Mouse (Mus musculus): ENCODE data around the gene Anpep.

The Anpep gene

GRCm38 (mm10) chr7:79860811-79861210, at the start of gene Anpep:
Anpep (minus strand) TSS chr7:79861059.
- DNase-seq: no peak

- no peak for DNase-seq
Observed at GRCm38 (mm10) chr7:79907356-79907755, 46.5 kb upstream of the Anpep start.

DNA sequence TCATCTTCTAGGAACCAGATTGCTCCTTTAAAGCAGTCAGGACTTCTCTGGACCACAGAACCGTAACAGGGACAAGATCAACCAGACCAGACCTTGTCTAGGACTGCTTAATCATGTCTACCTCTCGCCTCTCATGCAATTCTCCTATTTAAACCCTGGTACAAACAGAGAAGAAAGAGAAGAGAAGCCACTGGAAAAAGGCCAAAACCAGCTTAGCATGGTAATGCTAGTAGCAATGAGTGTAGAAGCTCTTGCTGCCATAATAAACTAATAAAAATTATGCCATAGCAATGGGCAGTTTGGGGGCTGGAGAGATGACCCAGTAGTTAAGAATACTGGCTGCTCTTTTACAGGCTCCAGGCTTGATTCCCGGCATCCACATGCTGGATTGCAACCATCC, 46.1 kb upstream of the Anpep start:
- DNase-seq: no peak

- no peak for DNase-seq
Observed at GRCm38 (mm10) chr7:79905193-79905592, 44.3 kb upstream of the Anpep start.

GRCm38 (mm10) chr7:79903160-79903792, 42.4 kb upstream of the Anpep start:
- no peak for DNase-seq

GRCm38 (mm10) chr7:79900753-79901152, 39.9 kb upstream of the Anpep start:
- DNase-seq: no peak

GRCm38 (mm10) chr7:79895225-79895624, 34.4 kb upstream of the Anpep start:
- DNase-seq: no peak

DNA sequence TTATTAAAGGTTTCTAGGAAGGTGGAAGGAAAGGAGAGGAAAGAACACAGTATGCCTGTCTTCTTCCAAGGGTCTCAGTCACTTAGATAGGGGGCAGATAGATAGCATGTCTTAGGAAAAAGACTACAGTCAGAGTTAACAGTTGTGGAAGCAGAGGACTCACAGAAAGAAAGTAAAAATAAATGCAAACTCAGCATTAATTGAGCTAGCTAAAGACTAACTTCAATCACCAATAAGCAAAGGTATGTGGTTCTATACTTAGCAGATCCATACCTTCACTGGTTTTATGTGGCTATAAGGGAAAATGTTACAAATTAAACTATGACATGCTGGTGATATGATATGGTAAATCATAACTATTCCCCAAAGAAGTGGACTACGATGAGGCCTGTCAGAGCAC, 33.9 kb upstream of the Anpep start:
- DNase-seq: no peak

GRCm38 (mm10) chr7:79892576-79893428, 31.9 kb upstream of the Anpep start:
- DNase-seq: no peak

DNA sequence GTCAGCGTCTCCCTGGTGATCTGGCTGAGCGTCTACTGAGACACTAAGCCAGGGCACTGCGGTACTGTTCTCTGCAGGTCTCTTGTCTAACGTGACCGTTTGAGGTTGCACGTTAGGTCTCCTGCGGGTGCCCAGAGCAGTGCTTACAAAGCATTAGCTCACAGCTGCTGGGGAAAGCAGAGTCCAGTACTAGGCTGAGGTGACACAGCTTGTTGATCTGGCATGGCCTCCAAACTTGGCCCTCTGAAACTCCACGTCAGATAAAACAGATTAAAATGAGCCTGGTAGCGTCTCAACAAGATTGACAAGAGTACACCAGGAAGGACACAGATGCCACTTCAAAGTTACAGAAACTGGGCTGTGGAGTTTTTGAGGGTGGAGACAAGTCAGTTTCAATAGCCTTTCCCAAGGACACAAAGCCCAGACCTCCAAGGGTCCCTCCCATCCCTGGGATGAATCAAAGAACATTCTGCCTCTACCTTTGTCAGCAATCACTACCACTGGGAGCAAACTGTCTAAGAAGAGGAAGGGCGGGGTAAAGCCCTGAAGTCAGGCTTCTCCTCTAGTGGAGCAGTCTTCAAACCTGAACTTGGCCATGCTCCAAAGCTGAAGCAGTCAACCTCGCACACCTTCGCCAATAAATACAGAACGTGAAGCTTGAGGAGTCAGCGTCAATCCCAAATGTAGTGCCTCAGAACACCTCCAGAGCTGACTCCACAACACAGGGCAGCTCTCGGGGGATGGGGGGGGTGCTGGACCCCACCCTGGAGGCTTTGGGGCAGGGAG, 29.8 kb upstream of the Anpep start:
- DNase-seq: no peak

GRCm38 (mm10) chr7:79888603-79889002, 27.7 kb upstream of the Anpep start:
- DNase-seq: no peak

DNA sequence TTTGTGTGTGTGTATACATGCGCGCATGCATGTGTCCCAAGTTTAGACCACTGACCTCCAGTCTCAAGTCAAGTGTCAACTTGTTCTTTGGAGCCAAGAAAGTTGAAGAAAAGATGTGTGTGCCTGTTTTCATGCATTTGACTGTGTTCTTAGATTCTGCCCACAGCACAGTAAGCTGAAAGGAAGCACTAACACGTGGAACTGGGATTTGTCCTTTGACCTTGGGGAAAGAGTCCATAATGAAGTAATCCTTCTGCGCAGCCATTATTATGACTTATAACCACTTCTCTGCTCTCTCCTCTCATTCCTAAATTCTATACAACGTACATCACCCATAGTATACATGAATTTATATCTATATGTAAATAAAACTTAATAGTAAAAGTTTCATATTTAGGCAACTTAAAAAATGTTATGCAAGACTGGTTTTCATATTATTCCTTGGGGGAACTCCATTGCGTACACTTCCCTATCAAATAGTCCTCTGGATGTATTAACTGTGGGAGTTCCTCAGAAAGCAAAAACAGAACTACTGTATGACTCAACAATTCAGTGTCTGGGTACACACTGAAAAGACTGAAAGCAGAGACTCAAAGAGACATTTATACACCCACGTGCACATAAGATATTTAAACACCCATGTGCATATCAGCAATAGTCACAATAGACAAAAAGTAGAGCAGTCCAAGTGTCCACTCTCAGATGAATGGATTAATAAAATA, 22.9 kb upstream of the Anpep start:
- DNase-seq: no peak

DNA sequence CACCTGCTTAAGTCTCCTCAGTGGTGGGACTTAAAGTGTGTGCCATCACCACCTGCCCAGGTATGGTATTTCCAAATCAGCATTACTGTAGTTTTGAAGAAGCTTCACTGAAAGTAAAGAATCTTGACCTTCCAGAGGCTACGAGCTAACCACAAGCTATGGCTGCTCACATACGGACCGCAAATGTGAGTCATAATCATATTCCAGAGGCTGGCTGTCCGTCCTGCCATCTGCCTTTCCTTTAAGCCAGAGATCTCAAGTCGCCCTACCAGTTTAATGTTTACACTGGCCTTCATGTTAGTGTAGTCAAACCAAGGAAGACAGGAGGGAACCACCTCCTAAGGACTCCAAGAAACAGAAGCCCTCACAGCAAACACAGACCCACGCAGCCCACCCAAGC, 21.0 kb upstream of the Anpep start:
- DNase-seq: no peak

GRCm38 (mm10) chr7:79880998-79881397, 20.1 kb upstream of the Anpep start:
- no peak for DNase-seq

- DNase-seq: no peak
Observed at GRCm38 (mm10) chr7:79880033-79880432, 19.2 kb upstream of the Anpep start.

GRCm38 (mm10) chr7:79878455-79879025, 17.7 kb upstream of the Anpep start:
- no peak for DNase-seq

DNA sequence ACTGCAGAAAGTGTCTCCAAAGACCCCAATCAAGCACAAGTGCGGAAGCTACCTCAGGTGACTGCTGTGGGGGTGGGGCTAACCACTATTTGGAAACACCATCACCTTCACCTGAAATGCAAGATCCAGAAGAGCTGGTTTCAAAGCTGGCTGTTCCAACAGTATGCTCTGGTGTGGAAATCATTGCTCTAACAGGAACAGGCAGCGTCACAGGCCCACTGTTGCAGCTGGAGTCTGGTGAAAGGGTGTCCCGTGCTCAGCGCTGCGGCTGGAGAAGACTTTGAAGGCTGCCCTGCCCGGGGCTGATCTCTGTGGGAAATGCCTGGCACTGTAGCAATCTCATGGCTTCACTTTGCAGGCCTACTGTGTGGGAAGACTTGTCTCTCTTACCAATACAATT, 12.5 kb upstream of the Anpep start:
- DNase-seq: no peak

DNA sequence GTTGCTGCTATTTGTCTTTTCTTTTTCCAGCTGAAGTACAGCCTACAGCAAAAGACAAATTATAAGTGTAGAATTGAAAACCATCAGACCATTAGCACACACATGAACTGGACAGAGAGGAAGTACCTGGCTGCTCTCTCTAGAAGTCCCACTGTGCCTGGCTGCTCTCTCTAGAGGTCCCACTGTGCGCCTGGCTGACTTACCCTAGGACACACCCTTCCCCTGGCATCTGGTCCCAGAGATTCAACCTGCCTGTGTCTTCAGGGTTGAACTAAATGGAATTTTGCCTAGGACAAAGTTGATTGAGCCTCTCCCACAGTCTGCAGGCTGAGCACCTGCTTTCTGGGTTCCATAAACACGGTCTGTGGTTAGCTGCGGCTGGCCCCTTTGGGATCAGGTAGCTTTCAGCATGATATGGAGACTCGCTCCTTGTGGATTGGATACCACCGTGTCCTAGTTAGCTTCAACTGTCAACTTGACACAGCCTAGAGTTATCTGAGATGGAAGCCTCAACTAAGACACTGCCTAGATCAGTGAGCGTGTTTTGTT, 11.0 kb upstream of the Anpep start:
- no peak for DNase-seq

GRCm38 (mm10) chr7:79869072-79869719, 8.3 kb upstream of the Anpep start:
- DNase-seq: no peak

- no peak for DNase-seq
Observed at GRCm38 (mm10) chr7:79868475-79868874, 7.6 kb upstream of the Anpep start.

DNA sequence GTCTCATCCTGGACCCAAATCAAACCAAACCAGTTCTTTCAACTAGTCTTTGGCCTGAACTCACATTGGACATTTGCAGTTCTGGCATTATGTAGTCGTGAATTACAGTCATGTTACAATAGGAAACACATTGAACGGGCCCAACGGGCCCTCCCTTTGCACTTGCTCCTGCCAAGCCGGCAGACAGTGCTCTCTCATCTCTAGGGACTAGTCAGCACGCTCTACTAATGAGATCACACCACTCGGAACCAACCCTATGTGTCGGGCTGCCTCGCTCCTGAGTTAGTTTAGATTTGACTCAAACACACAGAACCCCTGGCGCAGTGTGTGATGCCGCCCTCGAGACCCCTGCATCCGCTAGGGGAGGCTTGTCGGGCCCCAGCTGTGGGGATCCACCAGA, 7.0 kb upstream of the Anpep start:
- DNase-seq: no peak

Data from right cerebral cortex, adult 18-20 months (tissue).